Mouse (Mus musculus): ENCODE results near the gene 4930402F06Rik. TPM values are rescaled to one million over a fixed set of nuclear protein-coding genes. Genes with fewer than 3 reads are reported as not detected.
A peak's percentile ranks its signal among the peaks of the same experiment; 100 is the strongest.

4930402F06Rik gene
- total and polyA plus RNA-seq, 2 experiments from 2014 or later = not detected

- no peaks in the 10 kb centered on the region; the same call in 1 of the 2 replicates for H3K9me3 ChIP-seq (ENCODE audit: low read length)
- peak within 1 kb of the TSS; percentile 47 for H3K4me3 ChIP-seq (ENCODE audit: low read length)
- H3K4me1 ChIP-seq (ENCODE audit: insufficient read depth, low read length) = no peaks in the 10 kb centered on the region
- peak; percentile 99 for DNase-seq (ENCODE audit: low spot score)
- peak; percentile 99 for ATAC-seq
- H3K9ac ChIP-seq (replicated peaks; ENCODE audit: low read length) = peak within 1 kb of the TSS; percentile 49
- H3K27me3 ChIP-seq (ENCODE audit: insufficient read depth, low read length) = no peaks in the 10 kb centered on the region
- under 1% methylated on average over 45 of the region's 45 CpGs for WGBS
- peak within 1 kb of the TSS; percentile 62 for H3K27ac ChIP-seq
- peak within 1 kb of the TSS; percentile 60 for H3K4me2 ChIP-seq (ENCODE audit: low read depth, low read length)
- TF ChIP-seq CTCF (IDR thresholded peaks at IDR 0.05; ENCODE audit: low read depth) = 0 out of 2 replicates have a peak, but pooled peaks have one; percentile 40
- H3K36me3 ChIP-seq (ENCODE audit: insufficient read depth, low read length) = no peaks in the 10 kb centered on the region
These were observed 60.3 kb downstream of the 4930402F06Rik start, which contains the start of gene Stom for GRCm38 (mm10) chr2:35336388-35337280. Gene Stom, minus strand, starts transcription at chr2:35336976.

GRCm38 (mm10) chr2:35335620-35336019, 61.4 kb downstream of the 4930402F06Rik start:
- no peaks in the 10 kb centered on the region for H3K27me3 ChIP-seq (ENCODE audit: insufficient read depth, low read length)
- no peaks in the 10 kb centered on the region for H3K4me1 ChIP-seq (ENCODE audit: insufficient read depth, low read length)
- WGBS = 11% methylated on average over 7 of the region's 7 CpGs
- ATAC-seq (no peak), DNase-seq (ENCODE audit: low spot score) (peak; percentile 41)
- 0 out of 2 replicates have a peak overlapping the region, but pooled peaks have one; percentile 49 for H3K9ac ChIP-seq (replicated peaks; ENCODE audit: low read length)
- H3K36me3 ChIP-seq (ENCODE audit: insufficient read depth, low read length) = no peaks in the 10 kb centered on the region
- H3K4me3 ChIP-seq (ENCODE audit: low read length) = peak overlapping the region; percentile 47
- H3K4me2 ChIP-seq (ENCODE audit: low read depth, low read length) = peak overlapping the region; percentile 60
- peak overlapping the region; percentile 62; the same call in 1 of the 2 replicates for H3K27ac ChIP-seq
- TF ChIP-seq CTCF (IDR thresholded peaks at IDR 0.05; ENCODE audit: low read depth) = no peak
- no peaks in the 10 kb centered on the region; the same call in 1 of the 2 replicates for H3K9me3 ChIP-seq (ENCODE audit: low read length)

GRCm38 (mm10) chr2:35333670-35334069, 63.3 kb downstream of the 4930402F06Rik start:
- no peak for ATAC-seq
- no peak for DNase-seq (ENCODE audit: low spot score)
- Histone ChIP-seq H3K4me2 (ENCODE audit: low read depth, low read length) (0 out of 2 replicates have a peak overlapping the region, but pooled peaks have one; percentile 60), H3K36me3 (ENCODE audit: insufficient read depth, low read length) (no peaks in the 10 kb centered on the region), H3K9ac (replicated peaks; ENCODE audit: low read length) (no peak overlapping the region), H3K27ac (no peak overlapping the region), H3K4me1 (ENCODE audit: insufficient read depth, low read length) (0 out of 2 replicates have a peak, but pooled peaks cover under 1% of the 10 kb centered on the region), H3K27me3 (ENCODE audit: insufficient read depth, low read length) (no peaks in the 10 kb centered on the region), H3K4me3 (ENCODE audit: low read length) (no peak overlapping the region), H3K9me3 (ENCODE audit: low read length) (no peaks in the 10 kb centered on the region)
- TF ChIP-seq CTCF (IDR thresholded peaks at IDR 0.05; ENCODE audit: low read depth) = no peak

GRCm38 (mm10) chr2:35331205-35331604, 65.8 kb downstream of the 4930402F06Rik start:
- Histone ChIP-seq H3K4me2 (ENCODE audit: low read depth, low read length) (no peak overlapping the region), H3K4me3 (ENCODE audit: low read length) (no peak overlapping the region), H3K9me3 (ENCODE audit: low read length) (no peaks in the 10 kb centered on the region), H3K4me1 (ENCODE audit: insufficient read depth, low read length) (0 out of 2 replicates have a peak, but pooled peaks cover 5% of the 10 kb centered on the region), H3K36me3 (ENCODE audit: insufficient read depth, low read length) (no peaks in the 10 kb centered on the region), H3K9ac (replicated peaks; ENCODE audit: low read length) (no peak overlapping the region), H3K27me3 (ENCODE audit: insufficient read depth, low read length) (no peaks in the 10 kb centered on the region), H3K27ac (no peak overlapping the region)
- 78% methylated on average over 2 of the region's 2 CpGs for WGBS
- no peak for TF ChIP-seq CTCF (IDR thresholded peaks at IDR 0.05; ENCODE audit: low read depth)
- DNase-seq (ENCODE audit: low spot score) = no peak
- ATAC-seq = no peak

GRCm38 (mm10) chr2:35329061-35329460, 67.9 kb downstream of the 4930402F06Rik start:
- no peak overlapping the region for H3K9ac ChIP-seq (replicated peaks; ENCODE audit: low read length)
- H3K27ac ChIP-seq = no peak overlapping the region
- no peaks in the 10 kb centered on the region for H3K9me3 ChIP-seq (ENCODE audit: low read length)
- DNase-seq (ENCODE audit: low spot score) (no peak), ATAC-seq (no peak)
- 86% methylated on average over 2 of the region's 2 CpGs for WGBS
- H3K36me3 ChIP-seq (ENCODE audit: insufficient read depth, low read length) = no peaks in the 10 kb centered on the region
- H3K4me3 ChIP-seq (ENCODE audit: low read length) = no peak overlapping the region
- 0 out of 2 replicates have a peak, but pooled peaks cover 6% of the 10 kb centered on the region for H3K4me1 ChIP-seq (ENCODE audit: insufficient read depth, low read length)
- no peaks in the 10 kb centered on the region for H3K27me3 ChIP-seq (ENCODE audit: insufficient read depth, low read length)
- TF ChIP-seq CTCF (IDR thresholded peaks at IDR 0.05; ENCODE audit: low read depth) = no peak
- no peak overlapping the region for H3K4me2 ChIP-seq (ENCODE audit: low read depth, low read length)

- ATAC-seq (no peak), DNase-seq (ENCODE audit: low spot score) (no peak)
- H3K36me3 ChIP-seq (ENCODE audit: insufficient read depth, low read length) = no peaks in the 10 kb centered on the region
- no peak for TF ChIP-seq CTCF (IDR thresholded peaks at IDR 0.05; ENCODE audit: low read depth)
- H3K9me3 ChIP-seq (ENCODE audit: low read length) = no peaks in the 10 kb centered on the region
- no peak overlapping the region; the same call in 1 of the 2 replicates for H3K9ac ChIP-seq (replicated peaks; ENCODE audit: low read length)
- 39% methylated on average over 11 of the region's 11 CpGs for WGBS
- no peak overlapping the region for H3K4me2 ChIP-seq (ENCODE audit: low read depth, low read length)
- H3K27me3 ChIP-seq (ENCODE audit: insufficient read depth, low read length) = no peaks in the 10 kb centered on the region
- H3K4me1 ChIP-seq (ENCODE audit: insufficient read depth, low read length) = 0 out of 2 replicates have a peak, but pooled peaks cover 6% of the 10 kb centered on the region
- no peak overlapping the region for H3K27ac ChIP-seq
- H3K4me3 ChIP-seq (ENCODE audit: low read length) = no peak overlapping the region
These were observed 68.7 kb downstream of the 4930402F06Rik start for GRCm38 (mm10) chr2:35328064-35328792.
